Mouse (Mus musculus): Measurements from ENCODE around the gene Arid5b. TPM values are rescaled to one million over a fixed set of nuclear protein-coding genes. Genes with fewer than 3 reads are reported as not detected.

The Arid5b gene
- polyA plus RNA-seq, 1 experiment, result 14.3 TPM

GRCm38 (mm10) chr10:68067961-68068360, 210.6 kb downstream of the Arid5b start:
- TF ChIP-seq POLR2A (IDR thresholded peaks at IDR 0.05; ENCODE audit: borderline replicate concordance, control insufficient read depth, low read depth, low read length), result no peak
- TF ChIP-seq CTCF (IDR thresholded peaks at IDR 0.05; ENCODE audit: control insufficient read depth, insufficient read depth, low read length), result no peak
- Histone ChIP-seq H3K4me3 (replicated peaks; ENCODE audit: control insufficient read depth, low read depth, low read length) (no peak overlapping the region), H3K27ac (ENCODE audit: control insufficient read depth, insufficient read depth, low read depth, low read length, poor library complexity) (no peak overlapping the region), H3K4me1 (ENCODE audit: control insufficient read depth, insufficient read depth, low read length) (peaks cover 1% of the 10 kb centered on the region)
- 74% methylated on average over 5 of the region's 5 CpGs for WGBS

GRCm38 (mm10) chr10:68066173-68066572, 212.4 kb downstream of the Arid5b start:
- 67% methylated on average over 5 of the region's 5 CpGs for WGBS
- TF ChIP-seq POLR2A (IDR thresholded peaks at IDR 0.05; ENCODE audit: borderline replicate concordance, control insufficient read depth, low read depth, low read length) (no peak), CTCF (IDR thresholded peaks at IDR 0.05; ENCODE audit: control insufficient read depth, insufficient read depth, low read length) (no peak)
- H3K4me3 ChIP-seq (replicated peaks; ENCODE audit: control insufficient read depth, low read depth, low read length), result no peak overlapping the region
- H3K27ac ChIP-seq (ENCODE audit: control insufficient read depth, insufficient read depth, low read depth, low read length, poor library complexity), result no peak overlapping the region
- no peaks in the 10 kb centered on the region; the same call in 1 of the 2 replicates for H3K4me1 ChIP-seq (ENCODE audit: control insufficient read depth, insufficient read depth, low read length)

- 90% methylated on average over 10 of the region's 10 CpGs for WGBS
- Histone ChIP-seq H3K4me1 (ENCODE audit: control insufficient read depth, insufficient read depth, low read length) (no peaks in the 10 kb centered on the region; the same call in 1 of the 2 replicates), H3K27ac (ENCODE audit: control insufficient read depth, insufficient read depth, low read depth, low read length, poor library complexity) (no peak overlapping the region), H3K4me3 (replicated peaks; ENCODE audit: control insufficient read depth, low read depth, low read length) (no peak overlapping the region)
- TF ChIP-seq POLR2A (IDR thresholded peaks at IDR 0.05; ENCODE audit: borderline replicate concordance, control insufficient read depth, low read depth, low read length) (no peak), CTCF (IDR thresholded peaks at IDR 0.05; ENCODE audit: control insufficient read depth, insufficient read depth, low read length) (no peak)
These were observed 214.0 kb downstream of the Arid5b start for GRCm38 (mm10) chr10:68064571-68064970.

- no peak for TF ChIP-seq CTCF (IDR thresholded peaks at IDR 0.05; ENCODE audit: control insufficient read depth, insufficient read depth, low read length)
- TF ChIP-seq POLR2A (IDR thresholded peaks at IDR 0.05; ENCODE audit: borderline replicate concordance, control insufficient read depth, low read depth, low read length), result no peak
- Histone ChIP-seq H3K4me3 (replicated peaks; ENCODE audit: control insufficient read depth, low read depth, low read length) (no peak overlapping the region), H3K4me1 (ENCODE audit: control insufficient read depth, insufficient read depth, low read length) (no peaks in the 10 kb centered on the region; the same call in 1 of the 2 replicates), H3K27ac (ENCODE audit: control insufficient read depth, insufficient read depth, low read depth, low read length, poor library complexity) (no peak overlapping the region)
- WGBS, result 66% methylated on average over 8 of the region's 8 CpGs
These were observed 214.6 kb downstream of the Arid5b start for GRCm38 (mm10) chr10:68063806-68064545.

GRCm38 (mm10) chr10:68061249-68061615, 217.3 kb downstream of the Arid5b start:
- no peak for TF ChIP-seq CTCF (IDR thresholded peaks at IDR 0.05; ENCODE audit: control insufficient read depth, insufficient read depth, low read length)
- H3K27ac ChIP-seq (ENCODE audit: control insufficient read depth, insufficient read depth, low read depth, low read length, poor library complexity), result no peak overlapping the region
- WGBS, result 85% methylated on average over 8 of the region's 8 CpGs
- H3K4me3 ChIP-seq (replicated peaks; ENCODE audit: control insufficient read depth, low read depth, low read length), result no peak overlapping the region
- no peaks in the 10 kb centered on the region; the same call in 1 of the 2 replicates for H3K4me1 ChIP-seq (ENCODE audit: control insufficient read depth, insufficient read depth, low read length)

GRCm38 (mm10) chr10:68060590-68061248, 217.8 kb downstream of the Arid5b start:
- H3K4me3 ChIP-seq (replicated peaks; ENCODE audit: control insufficient read depth, low read depth, low read length), result no peak overlapping the region
- WGBS, result 84% methylated on average over 16 of the region's 16 CpGs
- no peak overlapping the region for H3K27ac ChIP-seq (ENCODE audit: control insufficient read depth, insufficient read depth, low read depth, low read length, poor library complexity)

GRCm38 (mm10) chr10:68058378-68058777, 220.2 kb downstream of the Arid5b start:
- H3K4me1 ChIP-seq (ENCODE audit: control insufficient read depth, insufficient read depth, low read length), result no peaks in the 10 kb centered on the region
- no peak for TF ChIP-seq POLR2A (IDR thresholded peaks at IDR 0.05; ENCODE audit: borderline replicate concordance, control insufficient read depth, low read depth, low read length)
- no peak for TF ChIP-seq CTCF (IDR thresholded peaks at IDR 0.05; ENCODE audit: control insufficient read depth, insufficient read depth, low read length)
- no peak overlapping the region for H3K4me3 ChIP-seq (replicated peaks; ENCODE audit: control insufficient read depth, low read depth, low read length)
- H3K27ac ChIP-seq (ENCODE audit: control insufficient read depth, insufficient read depth, low read depth, low read length, poor library complexity), result no peak overlapping the region
- 90% methylated on average over 1 of the region's 1 CpGs for WGBS

More at GRCm38 (mm10) chr10:68060590-68061248, 217.8 kb downstream of the Arid5b start:
- TF ChIP-seq POLR2A (IDR thresholded peaks at IDR 0.05; ENCODE audit: borderline replicate concordance, control insufficient read depth, low read depth, low read length), result no peak
- no peak for TF ChIP-seq CTCF (IDR thresholded peaks at IDR 0.05; ENCODE audit: control insufficient read depth, insufficient read depth, low read length)
- H3K4me1 ChIP-seq (ENCODE audit: control insufficient read depth, insufficient read depth, low read length), result no peaks in the 10 kb centered on the region; the same call in 1 of the 2 replicates

- H3K27ac ChIP-seq (ENCODE audit: control insufficient read depth, insufficient read depth, low read depth, low read length, poor library complexity), result no peak overlapping the region
- TF ChIP-seq CTCF (IDR thresholded peaks at IDR 0.05; ENCODE audit: control insufficient read depth, insufficient read depth, low read length), result no peak
- no peak for TF ChIP-seq POLR2A (IDR thresholded peaks at IDR 0.05; ENCODE audit: borderline replicate concordance, control insufficient read depth, low read depth, low read length)
- H3K4me1 ChIP-seq (ENCODE audit: control insufficient read depth, insufficient read depth, low read length), result no peaks in the 10 kb centered on the region
- 49% methylated on average over 3 of the region's 3 CpGs for WGBS
- no peak overlapping the region for H3K4me3 ChIP-seq (replicated peaks; ENCODE audit: control insufficient read depth, low read depth, low read length)
These were observed 220.7 kb downstream of the Arid5b start for GRCm38 (mm10) chr10:68057841-68058240.
